Mouse (Mus musculus) kidney, adult 8-10 months (tissue): ENCODE results near the gene Fsip1.
"Not testable (repeated sequence)": the region's sequence is repeated elsewhere in the genome, so short reads cannot be mapped to it uniquely, and the experiment has no call there.

Source experiments
- DNase-seq, 2 experiments: peaks; one replicate each; pipeline ENCODE4 v3.0.0; 2022

The Fsip1 gene

DNA sequence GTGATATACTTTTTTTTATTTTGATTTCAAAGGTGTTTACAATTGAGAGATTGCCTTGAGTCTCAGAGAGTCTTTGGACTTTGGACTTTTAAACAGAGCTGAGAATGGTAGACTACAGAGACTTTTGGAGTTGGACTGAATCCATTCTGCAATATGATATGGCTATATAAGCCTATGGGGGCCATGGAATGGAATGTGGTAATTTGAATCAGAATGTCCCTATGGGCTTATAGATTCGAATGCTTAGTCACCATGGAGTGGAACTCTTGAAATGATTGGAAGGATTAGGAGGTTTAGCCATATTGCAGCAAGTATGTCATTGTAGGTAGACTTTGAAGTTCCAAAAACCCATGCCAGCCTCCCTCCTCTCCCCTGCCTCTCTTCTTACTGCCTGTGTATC is 88.5 kb downstream of the Fsip1 start:
- DNase-seq: no peak

DNA sequence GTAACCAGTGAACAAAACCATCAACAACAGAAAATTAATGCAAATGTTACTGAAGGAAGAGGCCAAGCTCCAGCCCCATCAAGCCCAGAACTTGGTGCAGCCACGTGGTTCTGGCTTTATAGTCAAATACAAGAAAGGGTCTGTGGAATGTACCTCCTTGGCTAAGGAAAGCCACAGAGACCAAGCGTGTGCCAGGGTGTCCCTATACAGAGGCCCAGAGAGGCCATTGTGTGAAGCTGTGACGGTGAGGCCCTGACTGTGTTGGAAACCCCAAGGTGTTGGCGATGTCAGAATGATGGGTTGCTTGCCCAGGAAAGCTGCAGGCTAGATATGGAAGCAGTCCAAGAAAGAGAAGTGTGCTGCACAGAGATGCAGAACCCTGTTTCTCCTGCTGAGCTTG is 89.0 kb downstream of the Fsip1 start:
- DNase-seq: no peak

DNA sequence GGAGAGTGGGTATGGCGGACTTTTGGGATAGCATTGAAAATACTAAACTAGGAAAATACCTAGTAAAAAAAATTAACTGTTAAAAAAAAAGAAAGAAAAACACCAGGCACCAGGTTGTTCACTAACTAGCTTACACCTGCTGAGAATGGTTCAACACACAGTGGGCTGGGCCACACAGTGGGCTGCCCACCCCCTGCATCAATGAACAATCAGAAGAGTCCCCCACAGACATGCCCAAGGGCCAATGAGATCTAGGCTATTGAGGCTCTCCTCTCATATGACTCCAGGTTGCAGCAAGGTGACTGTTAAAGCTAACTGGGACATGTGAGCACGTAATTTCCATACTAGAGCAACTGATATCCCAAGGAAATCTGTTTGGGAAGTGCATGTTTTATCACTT is 91.1 kb downstream of the Fsip1 start:
- no peak for DNase-seq

DNA sequence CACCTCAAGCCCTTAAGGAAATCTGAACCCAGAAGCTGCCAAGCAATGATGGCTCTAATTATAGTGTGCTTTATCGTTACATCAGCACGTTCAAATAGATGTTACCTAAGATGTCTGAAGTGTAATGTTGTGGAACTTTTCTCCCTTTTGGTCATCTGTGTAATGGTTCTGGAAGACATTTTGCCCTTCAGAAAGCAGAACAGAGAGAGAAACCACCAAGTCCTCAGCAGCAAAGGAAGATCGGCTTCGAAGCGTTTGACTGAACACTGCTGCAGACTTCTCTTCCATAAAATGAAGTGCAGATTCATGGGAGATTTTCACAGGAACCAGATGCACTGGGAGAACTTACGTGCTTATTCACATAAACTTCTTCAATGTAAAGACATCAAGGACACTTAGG is 92.6 kb downstream of the Fsip1 start:
- no peak for DNase-seq

DNA sequence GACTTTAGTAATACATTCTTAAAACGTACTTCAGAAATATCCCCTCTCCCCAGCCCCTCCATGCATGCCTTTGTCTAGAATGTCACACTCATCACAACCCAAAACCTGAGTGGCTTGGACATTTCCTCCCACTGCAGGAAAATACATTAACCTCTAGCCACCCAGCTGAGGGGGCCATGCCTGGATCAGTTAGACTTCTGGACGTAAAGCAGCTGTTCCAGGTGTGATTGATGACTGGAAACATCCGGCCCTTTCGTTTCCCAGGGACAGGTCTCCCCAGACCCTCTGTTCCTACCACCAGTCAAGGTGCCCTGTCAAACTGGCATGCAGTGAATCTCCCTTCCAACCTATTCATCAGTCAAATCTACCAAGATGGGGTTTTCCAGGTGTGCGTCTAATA is 94.3 kb downstream of the Fsip1 start:
- no peak for DNase-seq

DNA sequence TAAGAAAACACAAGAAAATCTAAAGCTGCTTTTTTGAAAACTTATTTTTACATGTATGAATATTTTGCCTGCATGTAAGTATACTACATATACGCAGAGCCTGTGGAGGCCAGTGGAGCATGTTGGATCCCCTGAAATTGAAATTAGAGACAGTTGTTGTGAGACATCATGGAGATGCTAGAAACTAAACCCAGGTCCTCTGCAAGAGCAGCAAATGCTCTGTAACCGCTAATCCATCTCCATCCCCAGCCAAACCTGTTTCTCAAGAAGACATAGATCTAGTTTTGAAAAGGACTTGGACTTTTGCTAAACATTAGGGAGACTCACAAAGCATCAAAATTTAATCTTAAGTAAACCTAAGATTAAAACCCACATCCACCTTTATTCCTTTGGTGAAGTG is 95.8 kb downstream of the Fsip1 start:
- DNase-seq: no peak

DNA sequence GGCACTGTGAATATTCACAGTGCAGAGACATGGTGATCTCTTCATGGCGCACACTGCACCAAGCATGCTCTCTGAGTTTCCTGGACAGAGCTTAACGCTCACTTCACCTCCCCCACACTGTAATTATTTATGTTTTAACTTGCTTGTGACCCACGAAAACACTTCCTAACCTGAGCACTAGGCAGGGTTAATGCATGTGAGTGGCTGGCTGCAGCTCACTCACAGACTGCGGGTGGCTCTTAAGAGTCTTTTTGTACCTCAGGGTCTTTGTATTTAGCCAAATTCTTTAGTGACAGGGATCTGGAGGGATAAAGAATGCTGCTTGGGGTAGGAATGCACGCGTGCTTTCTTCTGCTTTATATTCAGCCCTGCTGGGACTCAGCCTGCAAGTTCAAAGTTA is 96.2 kb downstream of the Fsip1 start:
- DNase-seq: no peak

DNA sequence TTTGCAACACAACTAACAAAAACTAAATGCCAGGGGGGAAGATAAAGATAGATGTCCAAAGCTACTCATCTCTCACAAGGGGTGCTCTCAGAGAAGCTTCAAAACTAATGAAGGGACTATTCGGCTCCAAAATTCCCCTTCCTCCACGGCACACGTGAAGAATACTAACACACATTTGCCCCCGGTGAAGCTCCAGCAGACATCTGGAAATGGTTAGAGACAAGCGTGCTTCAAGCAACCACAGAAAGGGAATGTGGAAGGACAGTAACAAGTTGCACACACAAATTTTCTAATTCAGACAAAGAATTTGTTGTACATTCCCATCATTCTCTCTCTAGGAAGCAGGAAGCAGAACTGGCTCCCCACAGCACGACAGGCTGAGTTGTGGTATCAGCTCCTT is 97.6 kb downstream of the Fsip1 start:
- no peak for DNase-seq

DNA sequence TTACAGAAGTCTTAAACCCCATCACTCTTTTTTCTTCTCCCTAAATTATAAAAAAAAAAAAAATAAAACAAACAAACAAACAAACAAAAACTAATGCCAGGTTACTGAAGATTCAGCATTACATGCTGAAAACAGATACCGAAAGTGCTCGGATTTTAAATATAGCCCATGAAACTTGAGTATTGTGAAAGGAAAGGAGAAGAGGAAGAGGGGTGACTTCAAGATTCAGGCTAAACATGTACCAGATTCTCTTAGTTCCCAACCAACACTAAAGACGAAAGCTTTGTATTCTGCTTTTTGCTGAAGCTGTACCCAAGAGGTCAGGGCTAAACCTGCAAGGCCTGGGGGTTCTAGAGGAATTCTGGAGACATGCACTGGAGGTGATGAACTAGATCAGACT is 98.7 kb downstream of the Fsip1 start:
- no peak for DNase-seq

DNA sequence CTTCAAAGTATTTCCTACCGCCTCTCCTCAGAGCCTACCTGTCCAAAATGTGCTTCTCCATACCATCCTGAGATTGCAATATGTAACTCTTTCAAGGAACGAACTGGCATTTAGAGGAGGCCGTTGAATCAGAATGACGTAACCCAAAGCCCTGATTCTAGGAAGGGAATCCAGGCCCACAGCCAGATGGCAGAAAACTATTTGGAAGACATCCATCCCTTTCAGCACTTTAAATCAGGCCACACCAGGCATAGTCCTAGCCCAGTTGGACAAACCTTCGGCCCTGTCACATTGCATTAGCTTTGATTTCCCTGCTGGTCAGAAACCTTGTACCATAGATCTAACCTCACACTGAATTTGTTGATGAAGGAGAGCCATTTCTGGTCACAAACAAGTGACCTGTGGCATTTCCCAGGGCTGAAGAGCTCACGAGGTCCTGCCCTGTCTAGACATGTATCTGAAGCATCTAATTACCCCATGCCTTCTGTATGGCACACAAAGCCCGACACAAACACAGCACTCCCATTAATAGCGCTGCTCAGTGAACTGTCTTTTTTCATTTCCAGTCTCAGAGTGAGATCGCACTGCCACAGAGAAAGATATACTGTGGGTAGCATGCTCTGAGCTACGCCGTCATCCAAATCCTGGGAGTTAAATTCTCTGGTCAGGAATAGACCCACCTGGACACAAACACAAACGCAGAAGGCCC is 106.8 kb downstream of the Fsip1 start:
- DNase-seq: peak; percentile 38 to 55

DNA sequence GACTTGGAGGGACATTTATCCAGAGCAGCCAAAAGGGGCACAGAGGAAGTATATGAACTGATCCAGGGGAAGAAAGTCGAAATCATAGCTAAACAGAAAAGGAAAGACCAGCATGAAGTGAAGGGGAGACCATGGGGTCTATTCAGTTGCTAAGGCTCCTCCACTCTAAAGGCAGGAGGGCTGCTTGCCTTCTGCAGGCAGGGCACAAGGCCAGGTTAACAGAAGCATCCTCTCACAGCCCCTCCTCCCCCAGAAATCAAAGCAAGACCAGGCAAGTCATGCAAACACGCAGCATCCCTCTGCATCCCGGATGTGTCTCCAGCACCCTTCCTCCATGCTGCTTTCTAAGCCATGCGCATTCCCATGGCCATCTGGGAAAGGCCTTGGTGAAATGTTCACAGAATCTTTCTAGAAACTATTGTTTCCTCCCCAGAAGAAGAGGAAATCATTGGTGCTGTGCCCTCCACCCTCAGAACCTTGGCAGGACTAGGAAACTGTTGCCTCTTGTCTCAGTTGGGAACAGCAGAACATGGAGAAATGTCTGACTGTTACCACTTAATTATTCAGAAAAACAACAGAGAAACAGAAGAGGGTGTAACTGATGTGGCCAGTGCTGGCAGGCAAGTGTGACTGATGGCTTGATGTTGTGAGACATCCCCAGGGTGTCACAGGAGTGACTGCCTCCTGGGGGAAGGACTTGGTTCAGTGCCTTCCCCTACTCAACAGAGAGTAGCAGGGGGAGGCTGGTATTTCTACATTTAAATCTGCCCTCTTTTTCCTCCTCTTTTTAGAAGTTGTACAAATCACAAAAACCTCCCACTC is 108.2 kb downstream of the Fsip1 start:
- no peak for DNase-seq

DNA sequence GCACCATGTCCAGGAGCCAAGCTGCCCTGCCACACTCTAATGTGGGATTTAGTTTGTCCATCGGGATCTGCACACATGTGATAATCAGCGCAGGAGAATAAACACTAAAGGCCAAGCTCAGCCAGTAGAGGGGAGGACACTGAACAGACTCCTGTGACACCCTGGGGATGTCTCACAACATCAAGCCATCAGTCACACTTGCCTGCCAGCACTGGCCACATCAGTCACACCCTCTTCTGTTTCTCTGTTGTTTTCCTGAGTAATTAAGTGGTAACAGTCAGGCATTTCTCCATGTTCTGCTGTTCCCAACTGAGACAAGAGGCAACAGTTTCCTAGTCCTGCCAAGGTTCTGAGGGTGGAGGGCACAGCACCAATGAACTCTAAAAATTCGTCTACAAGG is 109.0 kb downstream of the Fsip1 start:
- DNase-seq: not testable (repeated sequence)

DNA sequence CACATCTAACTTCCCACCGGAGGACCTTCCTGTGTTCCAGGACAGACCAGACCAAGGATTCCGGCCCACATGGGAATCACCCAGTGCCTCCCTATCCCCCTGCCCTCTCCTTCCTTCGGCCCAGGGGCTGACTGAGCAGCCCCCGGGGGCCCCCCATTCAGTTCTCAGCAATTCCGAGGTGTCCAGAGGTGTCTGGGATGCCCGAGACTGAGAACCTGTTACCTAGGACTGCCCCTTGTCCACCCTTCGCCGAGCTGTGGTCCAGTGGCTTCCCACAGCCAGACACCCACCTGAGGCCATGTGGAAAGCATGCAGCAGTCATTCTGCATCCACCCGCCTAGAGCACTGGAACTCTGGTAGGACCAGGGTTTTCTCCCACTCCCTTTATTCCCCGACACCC is 115.1 kb downstream of the Fsip1 start:
- no peak for DNase-seq

DNA sequence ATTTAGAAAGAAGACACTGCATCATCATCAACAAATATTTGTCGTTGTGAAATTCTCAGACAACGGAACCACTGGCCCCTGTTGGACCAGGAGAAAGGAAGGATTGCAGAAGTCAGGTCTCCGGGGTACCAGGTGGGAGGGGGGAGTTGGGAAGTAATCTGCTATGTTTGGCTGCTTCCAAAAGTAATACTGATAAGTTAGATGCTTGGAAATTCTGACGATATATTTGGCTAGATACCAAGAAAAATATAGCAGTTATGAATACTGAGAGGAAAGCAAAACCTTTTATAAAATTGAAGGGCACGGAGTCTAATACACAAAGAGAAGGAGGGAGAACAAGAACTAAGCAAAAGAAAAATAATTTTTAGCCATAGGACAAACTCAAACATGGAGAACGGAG is 117.5 kb downstream of the Fsip1 start:
- DNase-seq: no peak

DNA sequence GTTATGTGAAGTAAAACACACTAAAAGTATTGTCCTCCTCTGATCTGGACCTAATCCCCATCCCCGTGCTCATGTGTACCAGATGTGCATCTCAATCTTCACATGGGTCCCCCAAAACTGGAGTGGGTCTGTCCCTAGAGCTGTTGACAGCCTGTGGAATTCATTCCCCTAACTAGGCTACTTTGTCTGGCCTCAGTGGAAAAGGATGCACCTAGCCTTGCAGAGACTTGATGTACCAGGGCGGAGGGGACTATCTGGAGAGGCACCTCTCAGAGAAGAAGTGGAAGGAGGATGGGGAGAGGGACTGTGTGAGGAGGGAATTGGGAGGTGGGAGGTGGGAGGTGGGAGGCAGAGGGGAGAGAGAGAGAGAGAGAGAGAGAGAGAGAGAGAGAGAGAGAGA is 119.0 kb downstream of the Fsip1 start:
- DNase-seq: no peak

DNA sequence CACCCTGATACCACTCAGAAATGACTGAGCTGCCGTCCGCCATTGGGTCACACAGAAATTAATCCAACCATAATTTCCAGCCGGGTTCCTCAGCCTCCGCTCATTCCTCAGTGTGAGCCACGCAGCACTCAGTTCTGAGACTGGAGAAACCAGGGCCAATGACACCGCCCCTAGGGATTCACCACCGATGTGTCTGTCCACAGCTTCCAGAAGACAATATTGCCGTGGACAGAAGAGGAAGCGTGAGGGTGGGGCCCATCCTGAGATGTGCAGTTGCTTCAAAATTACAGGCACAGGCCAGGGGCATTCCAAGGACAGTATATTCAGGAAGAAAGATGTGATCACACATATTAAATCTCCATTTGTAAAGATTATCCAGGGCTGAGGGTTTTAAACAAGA is 119.7 kb downstream of the Fsip1 start:
- DNase-seq: no peak

DNA sequence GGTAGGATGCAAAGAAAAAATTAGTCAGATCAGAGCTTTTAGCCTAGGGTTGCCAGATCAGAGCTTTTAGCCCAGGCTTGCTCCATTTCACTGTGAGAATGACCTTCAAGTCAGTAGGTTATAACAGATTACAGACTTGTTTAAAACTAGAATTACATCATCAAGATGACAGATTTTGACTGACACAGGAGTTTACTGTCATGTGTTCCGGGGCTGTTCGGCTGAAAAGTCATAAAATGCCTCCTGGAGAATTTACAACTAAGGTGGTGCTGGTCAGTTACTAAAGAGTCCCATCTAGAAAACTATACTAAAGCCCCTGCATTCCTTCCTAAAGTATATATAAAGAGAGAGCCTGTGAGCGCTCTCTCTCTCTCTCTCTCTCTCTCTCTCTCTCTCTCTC is 128.5 kb downstream of the Fsip1 start:
- DNase-seq: no peak

DNA sequence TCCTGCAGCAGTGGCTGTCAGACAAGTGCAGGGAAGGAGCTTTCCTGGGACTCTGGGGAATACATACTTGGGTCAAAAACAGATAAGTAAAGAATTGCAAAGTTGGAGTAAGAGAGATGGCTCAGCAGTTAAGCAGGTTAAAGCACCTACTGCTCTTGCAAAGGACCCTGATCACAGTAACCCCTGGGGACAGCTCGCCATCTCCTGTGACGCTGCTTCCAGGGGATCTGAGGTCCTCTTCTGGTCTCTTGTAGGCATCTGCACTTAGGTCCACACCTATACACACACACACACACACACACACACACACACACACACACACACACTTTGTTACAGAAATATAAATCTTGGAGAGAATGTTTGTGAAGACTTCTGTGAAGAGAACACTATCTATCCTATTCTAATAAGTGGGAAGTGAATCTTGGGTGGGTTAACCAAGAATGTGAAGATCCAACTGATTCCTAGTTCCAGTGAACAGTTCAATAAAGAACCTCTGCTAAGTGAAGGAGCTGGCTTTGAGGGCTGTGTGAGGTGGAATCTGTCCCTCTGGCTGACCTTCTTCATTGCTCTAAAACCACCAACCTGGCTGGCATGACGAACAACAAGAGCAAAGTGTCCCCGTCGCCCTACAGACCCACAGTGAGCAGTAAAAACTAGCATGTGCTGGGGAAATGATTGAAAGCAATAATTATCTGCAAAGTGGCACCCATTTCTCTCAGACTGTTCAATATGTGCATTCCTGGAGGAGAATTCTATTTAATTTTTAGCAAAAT is 129.1 kb downstream of the Fsip1 start:
- DNase-seq: no peak

DNA sequence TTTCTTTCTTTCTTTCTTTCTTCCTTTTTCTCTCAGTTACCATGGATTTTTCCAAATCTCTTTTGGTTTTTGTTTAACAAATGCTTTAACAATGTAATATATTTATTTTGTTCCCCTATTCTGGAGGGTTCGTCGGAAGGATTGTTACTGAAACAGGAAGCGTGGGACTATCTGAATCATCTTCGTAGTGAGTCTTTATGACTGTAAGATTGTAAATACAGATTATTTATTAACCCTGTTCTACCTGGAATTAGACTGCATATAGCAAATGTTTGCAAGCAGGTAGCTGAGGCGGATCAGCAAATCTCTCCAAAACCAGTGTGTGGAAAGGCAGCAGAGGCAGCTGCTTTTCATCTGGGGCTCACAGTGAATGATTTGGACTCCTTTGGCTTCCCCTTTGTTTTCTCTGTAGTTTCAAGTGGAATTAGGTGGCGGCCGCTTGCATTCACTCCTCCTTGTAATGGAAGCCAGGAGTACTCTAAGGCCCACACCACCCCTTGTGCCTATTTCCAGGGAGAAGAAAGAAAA is 130.8 kb downstream of the Fsip1 start:
- no peak for DNase-seq

DNA sequence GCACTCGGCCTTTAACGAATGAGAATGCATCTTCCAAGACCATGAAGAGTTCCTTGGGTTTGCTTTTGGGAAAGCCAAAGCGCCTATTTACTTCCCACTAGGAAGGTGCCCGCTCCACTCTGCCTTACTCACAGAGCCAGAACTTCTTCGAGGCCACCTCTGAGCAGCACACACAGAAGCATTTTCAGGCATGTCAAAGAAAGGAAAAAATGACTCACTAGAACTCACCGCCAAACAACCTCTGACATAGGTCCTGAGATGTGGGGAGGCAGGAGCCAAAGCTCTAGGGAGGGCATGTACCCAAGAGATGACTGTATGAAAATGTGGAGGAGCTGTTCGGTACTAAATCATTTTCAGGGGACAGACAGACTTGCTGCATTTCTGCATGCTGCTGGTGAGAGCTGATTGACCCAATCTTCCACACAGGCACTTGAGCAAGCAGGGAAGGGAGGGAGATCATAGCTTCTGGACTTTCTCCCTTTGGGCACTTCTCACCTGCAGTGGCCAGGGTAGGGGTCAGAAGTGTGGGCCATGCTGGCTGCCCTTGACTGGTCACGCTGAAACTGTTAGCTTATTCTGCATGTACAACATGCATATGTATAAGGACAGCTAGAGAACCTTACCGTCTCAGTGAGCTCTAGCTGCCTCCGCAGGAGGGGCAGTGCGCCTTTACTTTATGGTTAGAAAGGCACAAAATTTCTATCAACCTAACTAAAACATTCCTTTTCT is 131.4 kb downstream of the Fsip1 start:
- DNase-seq: peak; percentile 55 to 83

DNA sequence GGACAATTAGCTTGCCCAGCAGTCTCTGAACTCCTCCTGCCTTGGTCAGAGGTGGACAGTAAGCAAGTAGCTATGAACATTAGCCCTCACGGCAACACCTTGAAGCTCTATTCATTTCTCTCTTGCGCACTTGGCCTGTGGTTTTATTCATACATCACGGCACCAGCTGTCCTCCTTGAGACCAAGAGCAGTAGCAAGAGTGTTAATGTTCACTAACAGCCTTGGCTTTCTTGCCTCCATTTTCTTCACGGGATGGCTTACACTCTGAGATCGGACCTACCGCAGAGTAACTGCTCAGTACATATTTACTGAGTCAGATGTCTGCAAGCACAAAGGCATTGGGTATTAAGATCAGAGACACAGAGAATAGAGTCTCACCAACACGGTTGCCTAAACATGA is 132.3 kb downstream of the Fsip1 start:
- no peak for DNase-seq

DNA sequence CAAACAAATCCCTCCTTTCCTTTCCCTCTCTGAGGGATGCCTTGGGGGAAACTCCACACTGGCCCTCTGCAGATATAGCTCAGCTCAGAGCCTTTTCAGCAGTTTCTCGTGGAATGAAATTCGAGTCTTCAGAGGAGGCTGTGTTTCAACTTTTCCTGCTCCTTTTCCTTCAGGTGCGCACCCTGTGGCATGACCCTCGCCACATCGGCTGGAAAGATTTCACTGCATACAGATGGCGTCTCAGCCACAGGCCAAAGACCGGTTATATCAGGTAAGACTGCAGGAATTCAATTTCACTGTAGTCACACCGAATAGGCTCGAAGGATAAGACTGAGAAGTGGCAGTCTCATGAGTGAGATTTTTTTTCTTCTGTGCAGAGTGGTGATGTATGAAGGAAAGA is 133.0 kb downstream of the Fsip1 start:
- DNase-seq: no peak

DNA sequence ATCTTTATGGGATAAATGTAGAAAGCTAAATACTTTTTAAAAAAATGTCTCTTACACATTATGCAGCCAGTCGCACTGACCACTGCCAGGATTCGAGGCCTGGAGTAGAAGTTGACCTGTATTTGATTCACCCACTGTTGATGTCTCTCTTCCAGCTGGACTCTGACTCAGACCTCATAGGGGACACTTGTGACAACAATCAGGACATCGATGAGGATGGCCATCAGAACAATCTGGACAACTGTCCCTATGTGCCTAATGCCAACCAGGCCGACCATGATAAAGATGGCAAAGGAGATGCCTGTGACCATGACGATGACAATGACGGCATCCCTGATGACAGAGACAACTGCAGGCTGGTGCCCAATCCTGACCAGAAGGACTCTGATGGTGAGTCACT is 134.5 kb downstream of the Fsip1 start:
- DNase-seq: no peak
